21 mouse cellular contexts compared by ENCODE assay signal in genomic region chrX:85199398-85199797, GRCm38 (mm10). TPM values are rescaled to one million over a fixed set of nuclear protein-coding genes. Genes with fewer than 3 reads are reported as not detected.
A peak's percentile ranks its signal among the peaks of the same experiment; 100 is the strongest.
DNase-seq lines count a peak whose midpoint lies in the region; ATAC-seq lines count a peak whose summit lies in the region.
"Had no signal": no experiment of that assay in that cellular context is flagged by ENCODE, and none has a peak within 500 bp of the region (broad histone marks: within the 10 kb centered on the region; RNA-seq: fewer than 3 reads in every experiment).

No protein-coding gene starts in this region.

- ATAC-seq in embryonic facial prominence, embryonic 14.5 days (ENCODE audit: low read depth): no peak
- ATAC-seq: inflammation-experienced regulatory T-cells, adult 6 months had no signal

- H3K4me1 ChIP-seq in embryonic facial prominence, embryonic 14.5 days (ENCODE audit: control insufficient read depth, insufficient read depth, low read length): no peaks in the 10 kb centered on the region
- no peaks in the 10 kb centered on the region for H3K4me1 ChIP-seq in embryonic facial prominence, embryonic 10.5 days
- H3K4me1 ChIP-seq: midbrain, embryonic 10.5 days had no signal

- 62% methylated on average over 3 of the region's 3 CpGs for WGBS in embryonic facial prominence, embryonic 14.5 days
- 91% methylated on average over 3 of the region's 3 CpGs for WGBS in embryonic facial prominence, embryonic 10.5 days

- no peaks in the 10 kb centered on the region for H3K36me3 ChIP-seq in embryonic facial prominence, embryonic 14.5 days (ENCODE audit: control insufficient read depth, insufficient read depth, low read length)
- H3K36me3 ChIP-seq in embryonic facial prominence, embryonic 10.5 days (replicated peaks): no peaks in the 10 kb centered on the region
- H3K36me3 ChIP-seq: midbrain, embryonic 10.5 days had no signal

- peak; percentile 42 for DNase-seq in embryonic facial prominence, embryonic 14.5 days (ENCODE audit: low spot score)
- no peak for DNase-seq in embryonic facial prominence, embryonic 10.5 days (ENCODE audit: low spot score)
- peak; percentile 8 for DNase-seq in layer of hippocampus, adult 11-12 months (ENCODE audit: low spot score)
- DNase-seq in layer of hippocampus, postnatal 10 days (ENCODE audit: low spot score in 2 of 2): no peak
- peak; percentile 31 for DNase-seq in retina, postnatal 1 day
- no peak for DNase-seq in retina, embryonic 14.5 days (ENCODE audit: low spot score)
- no peak for DNase-seq in ovary, postnatal 10 days (ENCODE audit: low spot score)
- DNase-seq: adrenal gland, adult 2 months; B cell, adult 2 months; heart, adult 18-20 months; lung, postnatal 10 days; right cerebral cortex, adult 18-20 months; spleen, adult 18-20 months had no signal

- H3K4me2 ChIP-seq in embryonic facial prominence, embryonic 14.5 days (ENCODE audit: low read depth, low read length): no peak overlapping the region
- H3K4me2 ChIP-seq: liver, embryonic 11.5 days had no signal

- no peak overlapping the region for H3K4me3 ChIP-seq in embryonic facial prominence, embryonic 14.5 days (ENCODE audit: low read depth, low read length)
- H3K4me3 ChIP-seq in embryonic facial prominence, embryonic 10.5 days: no peak overlapping the region
- H3K4me3 ChIP-seq: midbrain, embryonic 10.5 days had no signal

- no peak overlapping the region for H3K9ac ChIP-seq in embryonic facial prominence, embryonic 14.5 days (ENCODE audit: low read depth, low read length)

- no peaks in the 10 kb centered on the region for H3K27me3 ChIP-seq in embryonic facial prominence, embryonic 14.5 days (replicated peaks; ENCODE audit: control insufficient read depth, insufficient read depth, low read length)
- H3K27me3 ChIP-seq in embryonic facial prominence, embryonic 10.5 days (replicated peaks; ENCODE audit: low read depth, poor library complexity, severe bottlenecking): peaks cover 6% of the 10 kb centered on the region

- no peak overlapping the region for H3K27ac ChIP-seq in embryonic facial prominence, embryonic 14.5 days (replicated peaks; ENCODE audit: low read depth, low read length)
- H3K27ac ChIP-seq in embryonic facial prominence, embryonic 10.5 days (replicated peaks): no peak overlapping the region
- H3K27ac ChIP-seq: kidney, postnatal 0 days; midbrain, embryonic 10.5 days; stomach, postnatal 0 days had no signal

- no peaks in the 10 kb centered on the region for H3K9me3 ChIP-seq in embryonic facial prominence, embryonic 14.5 days (ENCODE audit: control insufficient read depth, low read length)
- H3K9me3 ChIP-seq in embryonic facial prominence, embryonic 10.5 days: no peaks in the 10 kb centered on the region
- H3K9me3 ChIP-seq: midbrain, embryonic 10.5 days had no signal

RNA-seq across cellular contexts. Expression of gene Fthl17a, which starts 50.1 kb away (rescaled TPM):
- not detected in 2 replicates for polyA plus RNA-seq in embryonic facial prominence, embryonic 14.5 days (2014; fragmentation: Nextera tagmentation; extraction: Ambion mirVana)
- not detected in 2 replicates for polyA plus RNA-seq in embryonic facial prominence, embryonic 10.5 days (2016; fragmentation: Nextera tagmentation; extraction: Ambion mirVana)
- total RNA-seq in layer of hippocampus, postnatal 10 days (2021): not detected
- total RNA-seq: adrenal gland, adult 2 months; heart, adult 18-20 months had no signal
- polyA plus RNA-seq: adrenal gland, adult 2 months; cortical plate, adult 2 months; heart, embryonic 16.5 days; inflammation-experienced regulatory T-cells, adult 6 months; kidney, postnatal 0 days; liver, embryonic 11.5 days; midbrain, embryonic 10.5 days; neural tube, embryonic 11.5 days; stomach, postnatal 0 days had no signal

Comparison
In these comparisons a context has a peak if more than half of its experiments do, and no peak if none do; other contexts are left out.
1. DNase-seq: peak in embryonic facial prominence, embryonic 14.5 days (single experiment), layer of hippocampus, adult 11-12 months (single experiment) and retina, postnatal 1 day (single experiment); none in embryonic facial prominence, embryonic 10.5 days (single experiment), layer of hippocampus, postnatal 10 days (0 of 2), retina, embryonic 14.5 days (single experiment) and ovary, postnatal 10 days (single experiment).